Mouse (Mus musculus) lung, postnatal 36 days (tissue): ENCODE results near the gene Man2a1.
A peak's percentile ranks its signal among the peaks of the same experiment; 100 is the strongest.

Experiments used
- DNase-seq: peaks from one replicate; pipeline ENCODE4 v3.0.0; 2022; ENCODE audit warnings: mixed read lengths

Man2a1 gene

DNA sequence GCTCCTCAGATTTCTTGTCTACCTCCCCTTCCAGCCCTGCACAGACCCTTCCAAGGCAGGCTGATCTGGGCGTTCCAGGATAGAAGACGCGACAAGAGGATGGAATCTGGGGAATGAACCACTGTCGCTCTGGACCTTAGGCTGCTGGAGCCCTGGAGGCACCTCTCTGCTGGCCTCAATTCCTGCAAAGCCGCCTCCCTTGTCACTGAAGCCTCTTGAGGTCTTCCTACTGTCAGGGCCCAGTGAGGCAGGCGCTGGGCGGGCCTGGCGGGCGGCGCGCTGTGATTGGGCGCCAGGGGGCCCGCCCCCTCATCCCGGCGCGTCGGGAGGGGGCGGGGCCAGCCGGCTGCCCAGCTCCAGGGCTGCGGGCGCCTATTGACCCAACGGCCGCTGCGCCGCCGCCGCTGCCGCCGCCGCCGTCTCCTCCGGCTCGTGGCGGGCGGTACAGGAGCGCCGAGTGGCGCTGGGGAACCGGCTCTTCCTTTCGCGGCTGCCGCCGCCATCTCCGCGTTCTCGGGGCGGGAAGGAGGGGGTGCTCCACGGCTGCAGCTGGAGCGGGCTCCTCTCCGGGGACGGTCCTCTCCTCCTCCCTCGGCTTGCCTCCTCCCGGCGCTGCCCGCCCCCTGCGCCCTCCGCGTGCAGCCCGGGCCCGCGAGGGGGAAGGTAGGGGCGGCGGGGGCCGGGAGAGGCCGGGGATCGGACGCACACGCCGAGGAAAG, at the start of gene Man2a1:
TSS of gene Man2a1 (plus strand) at position 365 of the 719 bp plus-strand sequence.
- DNase-seq, result peak; percentile 93

DNA sequence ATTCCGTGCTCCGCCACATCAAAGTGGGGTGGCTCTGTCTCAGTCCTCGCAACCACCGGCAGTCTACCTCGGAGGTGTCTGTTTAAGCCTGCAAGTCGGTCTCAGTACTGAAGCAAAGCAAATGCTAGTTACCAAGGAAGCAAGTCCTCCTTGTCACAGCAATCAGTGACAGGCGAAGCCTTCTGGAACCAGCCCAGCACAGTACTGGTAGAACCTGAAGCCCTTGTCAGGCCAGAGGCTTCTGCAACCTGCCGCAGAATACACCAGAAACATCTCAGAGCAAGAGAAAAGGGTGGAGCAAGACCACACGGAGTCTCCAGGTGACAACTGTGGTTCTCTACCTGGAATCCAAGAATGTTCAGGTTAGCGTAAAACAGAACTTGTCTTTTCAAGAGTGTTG, 47.2 kb upstream of the Man2a1 start:
- no peak for DNase-seq

DNA sequence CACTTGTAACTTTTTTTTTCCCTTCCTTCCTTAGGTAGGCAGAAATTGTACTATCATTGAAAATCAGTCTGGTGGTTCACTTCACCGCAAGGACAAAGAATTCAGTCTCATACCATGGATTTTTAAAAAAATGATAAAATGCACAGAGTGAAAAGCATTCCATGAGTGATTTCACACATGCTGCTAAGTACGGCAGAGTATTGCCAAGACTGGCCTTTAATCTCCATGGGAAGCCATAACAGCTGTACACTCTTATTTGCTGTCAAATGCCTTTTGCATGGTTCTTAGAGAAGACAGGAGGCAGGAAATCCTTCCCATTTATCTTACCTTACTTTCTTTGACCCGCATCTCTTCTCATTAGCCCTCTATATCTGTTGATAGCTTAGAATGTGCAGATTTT, 45.6 kb upstream of the Man2a1 start:
- no peak for DNase-seq

DNA sequence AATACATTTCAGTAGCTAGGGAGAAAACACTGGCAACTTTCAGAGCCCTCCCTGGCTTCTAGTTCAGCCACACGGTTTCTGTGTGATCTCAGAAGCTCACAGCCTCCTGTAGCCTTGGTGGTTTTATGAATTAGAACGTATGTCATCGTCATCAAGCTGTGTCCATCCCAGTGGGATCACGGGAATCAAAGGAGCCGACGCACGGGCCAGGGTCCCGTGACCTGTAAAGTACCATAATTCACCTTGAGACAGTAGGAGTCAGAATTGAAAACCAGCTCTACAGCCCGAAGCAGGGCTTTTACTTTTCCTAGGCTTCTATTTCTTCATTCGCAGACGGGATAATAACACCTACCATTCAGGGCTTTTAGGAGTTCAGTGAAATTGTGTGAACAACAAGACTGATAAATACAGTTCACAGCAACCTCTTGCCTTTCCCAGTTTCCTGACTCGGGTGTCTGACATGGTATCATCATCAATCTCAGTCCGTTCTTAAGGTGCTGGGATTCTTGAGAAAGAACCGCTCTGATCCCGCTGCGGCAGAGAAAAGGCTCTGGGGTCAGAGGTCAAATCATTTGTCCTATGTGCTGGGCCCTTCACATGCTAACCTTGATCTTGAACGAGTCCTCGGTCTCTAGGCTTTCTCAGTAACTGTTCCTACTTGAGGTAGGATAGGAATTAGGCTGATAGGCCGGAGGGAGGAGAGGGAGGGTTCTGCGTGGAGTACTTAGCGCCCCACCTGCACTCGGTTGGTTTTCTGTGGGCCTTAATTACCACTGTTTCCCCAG, 43.7 kb upstream of the Man2a1 start:
- no peak for DNase-seq

DNA sequence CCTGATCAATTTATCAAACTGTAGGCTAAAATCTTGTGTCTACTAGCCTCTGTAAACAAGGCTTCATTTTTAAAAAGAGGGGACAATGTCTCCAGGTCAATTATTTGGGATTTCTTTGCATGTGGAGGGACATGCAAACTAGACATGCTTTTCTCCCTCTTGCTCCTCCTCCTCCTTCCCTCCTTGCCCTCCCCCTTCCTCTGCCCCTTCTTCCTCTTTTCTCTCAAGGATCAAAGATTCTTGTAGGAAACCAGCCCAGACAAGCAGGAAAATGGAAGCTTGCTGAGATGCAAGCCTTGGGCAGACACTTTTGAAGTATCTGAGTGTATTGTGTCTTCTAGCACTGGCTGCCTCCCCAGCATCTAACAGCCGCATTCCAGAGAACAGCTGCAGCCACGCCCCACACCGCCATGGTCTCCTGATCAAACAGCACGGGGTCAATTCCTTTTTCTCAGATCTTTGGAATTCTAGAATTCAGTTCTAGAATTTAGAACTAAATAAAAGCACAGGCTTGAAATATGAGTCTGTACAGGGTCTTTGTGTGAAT, 41.5 kb upstream of the Man2a1 start:
- no peak for DNase-seq

DNA sequence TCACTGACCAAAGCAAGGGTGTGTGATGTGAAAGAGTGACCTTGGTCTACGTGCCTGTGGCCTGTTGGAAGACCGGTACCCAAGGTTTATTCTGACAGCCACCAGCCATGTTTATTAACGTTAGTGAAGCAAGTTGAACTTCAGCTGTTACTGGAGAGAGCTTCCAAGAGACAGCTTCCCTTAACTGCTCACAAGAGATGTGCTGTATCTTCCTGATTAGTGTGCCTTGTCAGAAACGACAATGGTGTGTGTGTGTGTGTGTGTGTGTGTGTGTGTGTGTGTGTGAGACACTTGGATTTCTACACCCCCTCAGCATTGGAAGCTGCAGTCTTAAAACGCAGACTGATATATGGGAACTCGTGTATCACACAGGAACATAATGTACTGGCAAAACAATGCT, 34.1 kb upstream of the Man2a1 start:
- no peak for DNase-seq

DNA sequence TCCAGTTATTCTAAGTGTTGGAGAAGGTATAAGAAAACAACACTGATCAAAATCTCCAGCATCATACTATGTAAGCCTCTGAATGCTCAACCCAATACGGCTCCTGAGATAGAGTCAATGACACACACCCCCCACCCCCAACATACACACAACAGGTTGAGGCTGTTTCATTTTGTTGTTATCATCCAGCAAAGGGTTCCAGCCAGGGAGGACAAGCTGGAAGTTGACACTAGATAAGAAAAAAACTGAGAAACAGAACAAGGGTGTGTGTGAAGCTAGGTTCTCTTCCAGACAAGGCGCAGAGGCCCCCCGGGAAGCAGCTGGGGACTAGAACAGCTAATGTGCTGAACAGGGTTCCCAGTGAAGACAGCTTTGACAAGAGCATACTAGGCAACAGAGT, 33.0 kb upstream of the Man2a1 start:
- DNase-seq, result no peak

DNA sequence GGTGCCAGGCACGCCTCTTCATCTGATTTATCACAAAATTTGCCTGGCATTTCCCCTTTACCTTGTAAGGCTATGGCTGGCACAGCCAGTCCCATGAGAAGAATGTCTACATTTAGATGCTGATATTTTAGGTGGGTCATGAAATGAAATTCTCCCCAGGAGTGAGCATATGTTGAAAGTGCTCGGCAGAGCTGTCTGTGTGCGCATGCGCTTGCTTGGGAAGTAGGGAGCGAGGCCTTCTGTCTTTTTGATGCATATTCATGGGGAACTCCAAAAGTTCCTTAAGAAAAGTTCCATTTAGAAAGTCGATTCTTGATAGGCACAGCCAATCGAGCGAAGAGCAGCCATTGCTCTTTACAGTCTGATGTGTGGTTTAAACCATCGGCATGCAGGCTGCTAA, 26.6 kb upstream of the Man2a1 start:
- no peak for DNase-seq

DNA sequence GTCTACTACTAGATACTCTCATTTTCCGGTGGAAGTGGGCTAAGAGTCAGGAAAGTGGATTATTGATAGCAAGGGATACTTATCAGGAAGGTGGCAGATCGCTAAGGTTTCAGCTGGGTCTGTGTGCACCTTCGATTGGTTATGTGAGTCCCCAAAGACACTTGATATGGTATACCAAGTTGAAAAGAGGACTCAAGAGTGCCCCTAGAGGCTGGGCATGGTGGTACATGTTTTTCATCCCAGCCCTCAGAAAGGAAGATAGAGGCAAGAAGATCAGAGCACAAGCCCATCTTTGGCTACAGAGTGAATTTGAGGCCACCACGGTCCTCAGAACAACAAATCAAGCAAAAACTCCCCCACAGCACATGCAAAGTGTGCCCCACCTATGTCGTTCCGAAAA, 25.3 kb upstream of the Man2a1 start:
- peak; percentile 54 for DNase-seq

DNA sequence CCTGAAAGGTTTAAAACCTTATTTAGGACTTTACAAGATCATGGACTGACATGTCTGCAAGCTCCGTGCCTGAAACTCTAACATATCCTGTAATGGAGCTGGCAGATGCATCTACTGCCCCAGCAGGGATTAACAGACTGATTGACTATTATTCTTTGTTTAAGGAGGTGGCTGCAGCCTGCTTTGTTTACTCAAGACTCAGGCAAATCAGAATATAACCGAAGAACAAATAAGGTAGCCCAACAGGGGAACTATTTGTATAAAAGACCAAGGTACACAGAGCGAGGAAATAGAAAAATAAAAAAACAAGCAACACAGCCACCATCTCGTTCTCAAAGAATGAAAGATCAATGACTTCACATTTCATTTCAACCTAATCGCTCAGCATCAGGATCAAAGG, 23.1 kb upstream of the Man2a1 start:
- no peak for DNase-seq

DNA sequence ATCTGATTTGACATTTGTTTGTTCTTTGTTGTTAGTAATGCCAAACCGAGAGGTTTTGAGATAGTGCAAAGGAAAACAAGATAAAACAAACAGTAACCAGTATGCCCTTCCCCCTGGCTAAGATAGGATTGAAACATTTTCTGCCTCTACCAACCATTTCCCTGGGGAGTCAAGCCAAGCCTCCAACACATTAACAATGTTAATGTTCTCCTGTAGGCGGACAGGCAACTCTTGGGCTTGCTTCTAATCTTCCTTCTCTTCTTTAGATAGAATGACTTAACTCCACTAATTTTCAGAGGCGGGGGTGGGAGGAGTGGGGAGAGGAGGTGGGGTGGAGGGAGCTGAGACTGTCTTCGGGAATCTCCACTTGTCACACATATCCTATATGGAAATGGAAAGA, 22.2 kb upstream of the Man2a1 start:
- DNase-seq, result no peak

DNA sequence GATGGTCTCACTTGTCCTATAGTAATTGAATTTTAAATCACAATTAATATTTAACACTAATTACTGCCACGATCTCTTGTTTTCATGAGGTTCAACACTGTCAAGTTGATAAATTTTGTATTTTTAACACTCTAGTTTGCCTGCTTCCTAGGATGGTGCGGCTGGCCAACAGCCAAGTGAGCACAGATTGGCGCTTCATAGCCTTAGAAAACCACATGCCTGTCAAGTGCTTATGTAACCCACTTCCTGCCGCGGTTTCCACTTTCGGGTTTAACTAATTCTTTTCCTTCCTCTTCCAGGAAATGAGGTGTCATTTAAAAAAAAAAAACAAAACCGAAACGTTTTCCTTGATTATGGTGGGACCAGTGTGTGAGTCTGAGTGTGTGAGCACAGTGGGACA, 20.8 kb upstream of the Man2a1 start:
- peak; percentile 63 for DNase-seq

DNA sequence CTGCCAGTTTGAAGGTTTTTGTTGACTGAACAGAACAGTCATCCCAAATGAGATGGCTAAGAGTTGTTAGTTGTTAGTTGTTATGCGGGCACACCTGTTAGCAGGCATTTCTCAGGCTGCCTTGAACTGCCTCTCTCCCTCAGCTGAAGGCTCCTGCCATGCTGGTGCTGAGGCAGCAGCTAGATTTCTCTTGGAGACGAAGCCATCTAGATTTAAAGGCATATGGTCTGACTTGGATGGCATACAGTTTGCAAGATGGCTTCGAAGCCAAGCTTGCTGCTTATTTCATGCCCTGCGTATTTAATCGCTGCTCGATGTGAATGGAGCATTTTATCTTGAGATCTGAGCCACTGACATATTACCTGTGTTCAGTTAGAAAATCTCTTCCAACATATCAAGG, 19.4 kb upstream of the Man2a1 start:
- no peak for DNase-seq

DNA sequence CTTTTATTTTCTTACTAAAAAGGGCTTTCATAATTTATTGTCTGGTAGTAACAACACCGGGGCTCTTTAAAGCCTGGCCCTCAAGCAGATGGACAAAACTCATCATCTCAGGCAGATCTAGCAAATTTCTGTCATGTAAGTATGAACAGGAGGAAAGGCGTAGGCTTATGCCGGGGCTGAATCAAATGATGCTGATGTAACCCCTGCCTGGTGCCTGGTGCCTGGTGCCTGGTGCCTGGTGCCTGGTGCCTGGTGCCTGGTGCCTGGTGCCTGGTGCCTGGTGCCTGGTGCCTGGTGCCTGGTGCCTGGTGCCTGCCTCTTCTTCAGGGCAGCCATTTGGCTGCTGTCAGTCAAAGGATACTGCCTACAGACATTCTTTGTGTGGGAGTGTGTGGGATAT, 18.6 kb upstream of the Man2a1 start:
- DNase-seq, result no peak

DNA sequence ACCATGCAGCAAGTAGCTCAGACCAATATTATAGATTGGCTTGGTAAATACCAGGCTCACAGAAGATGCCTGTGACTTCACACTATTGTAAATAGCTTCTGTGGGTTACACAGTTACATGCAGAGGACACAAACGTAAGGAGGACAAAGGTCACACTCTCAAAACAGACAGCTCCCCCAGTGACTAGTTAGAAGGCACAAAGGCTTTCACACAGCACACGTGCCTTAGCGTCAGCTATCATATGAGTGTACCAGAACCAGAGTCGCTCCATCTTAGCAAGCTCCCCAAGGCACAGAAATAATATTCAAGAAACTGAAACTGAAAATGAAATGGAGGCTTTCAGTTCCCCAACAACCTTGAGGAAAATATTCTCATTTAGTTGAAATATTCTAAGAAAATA, 10.1 kb upstream of the Man2a1 start:
- DNase-seq, result no peak

DNA sequence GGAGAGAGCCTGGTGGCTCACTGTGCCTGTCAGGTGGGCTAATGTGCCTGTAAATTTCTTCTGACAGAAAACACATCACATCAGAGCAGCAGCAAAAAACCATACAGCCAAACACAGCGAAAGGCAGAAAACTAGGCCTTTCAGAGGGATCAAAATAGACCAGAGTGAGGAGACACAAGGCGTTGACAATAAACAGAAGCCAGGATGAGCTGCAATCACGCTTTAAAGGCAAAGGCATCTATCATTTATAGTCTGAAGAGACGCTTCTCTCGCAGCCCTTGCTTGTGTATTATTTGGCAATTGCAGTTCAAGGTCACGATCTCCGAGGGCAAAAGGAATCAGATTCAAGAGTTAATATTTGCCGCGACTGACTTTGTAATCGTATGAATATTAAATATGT, 9.2 kb upstream of the Man2a1 start:
- no peak for DNase-seq

DNA sequence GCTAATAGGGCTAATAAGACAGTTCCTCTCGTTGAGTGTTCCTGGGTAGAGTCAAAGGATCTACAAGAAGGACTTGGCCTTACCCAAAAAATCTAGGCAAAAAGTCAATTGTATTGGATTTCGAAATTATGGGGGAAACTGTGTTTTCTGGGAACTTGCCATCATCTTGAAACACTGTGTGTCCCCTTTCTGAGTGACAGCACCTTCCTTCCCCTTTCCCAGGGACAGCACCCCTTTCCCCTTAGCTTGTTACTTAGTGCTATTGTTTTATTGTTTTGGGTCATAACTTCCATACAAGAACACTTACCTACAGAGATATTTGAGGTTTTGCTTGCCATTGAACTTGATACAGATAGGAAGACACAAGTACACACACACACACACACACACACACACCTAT, 8.2 kb upstream of the Man2a1 start:
- no peak for DNase-seq

DNA sequence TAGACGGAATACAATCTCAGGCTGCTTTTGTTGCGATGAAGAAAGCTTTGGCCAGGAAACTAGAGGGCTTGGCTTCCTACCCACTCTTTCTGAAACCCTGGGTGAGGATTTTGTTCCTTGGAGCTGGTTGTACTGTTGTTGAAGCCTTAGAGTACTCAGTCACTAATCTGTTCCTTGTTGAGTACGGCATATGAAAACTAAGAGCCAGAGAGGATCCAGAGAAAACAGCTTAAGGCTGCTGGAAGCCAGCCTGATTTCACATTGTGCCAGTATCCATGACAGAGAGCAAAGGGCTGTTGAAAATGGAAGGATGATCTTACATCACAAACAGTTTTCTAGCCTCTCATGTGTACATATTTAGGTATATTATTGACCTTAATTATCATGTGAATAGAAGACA, 7.7 kb upstream of the Man2a1 start:
- no peak for DNase-seq

DNA sequence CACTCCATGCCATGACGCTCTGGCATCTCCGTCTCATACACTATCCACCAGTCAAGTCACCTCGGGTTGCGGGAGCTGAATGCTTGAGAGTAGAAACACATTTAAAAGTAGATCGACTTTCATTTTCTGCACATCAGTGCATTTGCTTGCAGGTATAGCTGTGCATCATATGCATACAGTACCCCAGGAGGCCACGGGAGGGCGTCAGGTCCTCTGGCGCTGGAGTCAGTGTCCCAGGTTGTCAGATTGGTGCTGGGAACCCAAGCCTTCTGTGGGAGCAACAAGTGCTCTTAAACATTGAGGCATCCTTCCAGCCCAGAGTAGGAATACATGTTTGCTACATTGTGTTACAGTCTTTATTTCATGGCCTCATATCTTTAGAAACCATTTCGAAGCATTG, 2.8 kb upstream of the Man2a1 start:
- DNase-seq, result no peak

DNA sequence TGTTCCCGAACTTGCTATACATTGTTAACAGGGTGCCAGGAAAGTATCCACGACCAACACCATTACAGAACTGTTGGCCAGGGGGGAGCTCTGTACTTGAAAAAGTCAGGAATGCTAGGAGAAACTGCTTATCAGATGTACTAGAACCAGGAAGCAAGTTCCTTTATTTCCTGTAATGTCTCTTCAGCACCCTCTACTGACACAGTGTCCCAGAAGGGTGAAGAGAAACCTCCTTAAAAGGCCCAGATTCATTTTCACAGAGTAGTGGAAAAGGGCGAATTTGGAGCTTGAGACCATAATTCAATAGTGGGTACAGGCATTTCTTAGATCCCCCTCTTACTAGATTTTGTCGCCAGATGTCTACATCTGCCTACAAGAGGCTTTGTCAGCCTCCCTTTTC, 620 bp upstream of the Man2a1 start:
- DNase-seq, result peak; percentile 77

DNA sequence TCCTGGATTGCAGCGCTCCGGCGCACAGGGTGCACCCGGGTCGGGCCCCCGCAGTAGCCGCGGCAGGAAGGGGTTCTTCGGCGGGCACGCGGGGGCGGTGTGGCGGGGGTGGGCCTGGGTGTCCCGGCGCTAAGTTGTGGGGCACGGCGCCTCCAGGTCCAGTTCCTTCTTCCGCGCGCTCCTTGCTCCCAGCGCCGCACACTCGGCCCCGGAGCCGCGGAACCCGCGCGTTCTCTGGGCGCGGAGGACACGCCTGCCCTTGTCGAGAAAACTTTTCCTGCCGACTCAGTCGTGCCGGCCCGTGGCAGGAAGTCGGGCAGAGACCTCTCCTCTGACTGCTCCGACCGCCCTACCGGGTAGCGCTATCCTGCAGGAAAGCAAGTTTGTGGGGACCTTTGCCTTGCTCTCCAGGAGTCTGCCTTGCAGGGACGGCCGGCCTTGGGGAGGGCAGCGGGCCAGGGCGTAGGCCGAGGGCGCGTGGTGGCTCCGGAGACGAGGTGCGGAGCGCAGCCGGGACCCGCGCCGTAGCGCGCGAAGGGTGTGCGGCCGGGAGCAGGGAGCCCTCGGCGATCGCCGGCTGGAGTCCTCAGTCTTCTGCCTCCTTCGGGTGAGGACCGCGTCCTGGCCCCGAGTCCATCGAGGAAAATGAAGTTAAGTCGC, 685 bp downstream of the Man2a1 start:
- peak; percentile 54 for DNase-seq

DNA sequence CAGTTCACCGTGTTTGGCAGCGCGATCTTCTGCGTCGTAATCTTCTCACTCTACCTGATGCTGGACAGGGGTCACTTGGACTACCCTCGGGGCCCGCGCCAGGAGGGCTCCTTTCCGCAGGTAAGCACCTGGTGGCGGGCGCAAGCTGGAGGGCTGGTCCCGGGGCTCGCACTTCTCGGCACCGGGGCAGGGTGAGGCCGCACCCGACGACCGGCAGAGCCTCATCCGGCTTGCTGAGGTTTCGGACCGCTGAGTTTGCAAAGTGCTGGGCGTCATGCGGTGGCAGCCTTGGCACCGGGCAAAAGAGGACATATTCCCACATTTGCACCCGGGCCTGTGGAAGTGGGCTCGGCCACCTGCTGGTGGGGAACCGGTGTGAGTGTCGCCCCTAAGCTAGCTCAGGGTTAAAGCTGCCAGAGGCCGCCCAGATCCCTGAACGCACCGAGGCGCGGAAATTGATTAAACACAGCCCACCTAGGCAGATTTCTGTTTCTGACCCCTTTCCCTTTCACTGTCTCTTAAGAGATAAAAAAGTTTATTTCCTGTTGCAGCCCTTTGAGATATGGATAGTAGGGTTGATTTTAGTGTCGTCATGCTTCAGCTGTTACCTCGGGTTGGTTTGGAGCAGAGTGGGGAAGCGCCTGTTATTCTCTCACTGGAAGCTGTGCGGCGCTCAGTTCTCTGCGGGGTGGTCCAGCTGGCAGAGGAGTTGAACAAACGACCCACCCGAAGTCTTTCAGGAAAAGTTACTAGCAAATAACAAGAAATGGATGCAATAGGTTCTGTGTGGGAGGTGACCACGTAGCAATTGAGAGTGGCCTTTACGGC, 1.4 kb downstream of the Man2a1 start:
- DNase-seq, result peak; percentile 81

DNA sequence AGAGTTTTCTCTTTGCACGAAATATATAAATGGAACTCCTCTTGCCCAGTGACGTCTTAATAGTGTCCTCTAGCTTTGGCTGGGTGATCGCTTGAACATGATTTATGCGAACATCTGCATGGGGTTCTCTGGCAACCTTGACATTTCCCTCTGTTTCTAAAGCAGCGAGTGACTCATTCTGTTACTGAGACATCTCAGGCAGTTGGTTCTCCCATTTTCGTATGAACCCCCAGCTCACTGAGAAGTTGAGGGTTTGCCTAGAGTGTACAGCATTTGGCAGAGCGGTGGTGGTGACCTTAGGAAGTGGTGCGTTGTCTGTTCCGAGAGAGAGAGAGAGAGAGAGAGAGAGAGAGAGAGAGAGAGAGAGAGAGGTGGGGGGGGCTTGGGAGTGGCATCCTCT, 2.6 kb downstream of the Man2a1 start:
- peak; percentile 28 for DNase-seq
